Mouse (Mus musculus) midbrain, embryonic 14.5 days (tissue): ENCODE measurements around the gene Zfp839. TPM values are rescaled to one million over a fixed set of nuclear protein-coding genes. Genes with fewer than 3 reads are reported as not detected.
"Not testable (repeated sequence)": the region's sequence is repeated elsewhere in the genome, so short reads cannot be mapped to it uniquely, and the experiment has no call there.

Source experiments
- ATAC-seq: fragments of 200-750 bp; cut with Nextera tagmentation; 2 replicates; pipeline ENCODE4 v1.8.0; 2017; ENCODE audit warnings: moderate number of reproducible peaks, moderate library complexity; ENCODE audit not compliant: low FRiP score, low TSS enrichment
- DNase-seq: peaks from one replicate; pipeline ENCODE4 v3.0.0-alpha.2; 2015
- H3K27ac ChIP-seq: fragments of 300-500 bp; sonication (generic); replicated peaks from 2 replicates; pipeline ENCODE4 v1.5.1; 2014; ENCODE audit warnings: mild to moderate bottlenecking, low read depth, low read length, moderate library complexity
- H3K27me3 ChIP-seq: fragments of 300-500 bp; sonication (generic); 2 replicates; pipeline ENCODE4 v1.6.1; 2014; ENCODE audit warnings: low read length, control low read depth, mixed read lengths; ENCODE audit not compliant: control insufficient read depth, insufficient read depth
- H3K36me3 ChIP-seq: fragments of 300-500 bp; sonication (generic); 2 replicates; pipeline ENCODE4 v1.6.1; 2014; ENCODE audit warnings: low read length, control low read depth; ENCODE audit not compliant: control insufficient read depth, insufficient read depth
- H3K4me1 ChIP-seq: fragments of 300-500 bp; sonication (generic); 2 replicates; pipeline ENCODE4 v1.6.1; 2014; ENCODE audit warnings: mild to moderate bottlenecking, antibody characterized with exemption, low read length, control low read depth; ENCODE audit not compliant: control insufficient read depth, insufficient read depth
- H3K4me2 ChIP-seq: fragments of 300-500 bp; sonication (generic); 2 replicates; pipeline ENCODE4 v1.6.1; 2014; ENCODE audit warnings: mild to moderate bottlenecking, low read length, moderate library complexity
- H3K4me3 ChIP-seq: fragments of 300-500 bp; sonication (generic); replicated peaks from 2 replicates; pipeline ENCODE4 v1.5.1; 2014; ENCODE audit warnings: low read depth, low read length
- H3K9ac ChIP-seq: fragments of 300-500 bp; sonication (generic); replicated peaks from 2 replicates; pipeline ENCODE4 v1.6.1; 2014; ENCODE audit warnings: mild to moderate bottlenecking, low read length, moderate library complexity
- H3K9me3 ChIP-seq: fragments of 300-500 bp; sonication (generic); 2 replicates; pipeline ENCODE4 v1.6.1; 2016; ENCODE audit warnings: low read length, control low read depth, mixed read lengths; ENCODE audit not compliant: control insufficient read depth
- WGBS: fragments of 180-500 bp; shearing (Covaris S2); extraction: QIAGEN DNeasy Blood & Tissue Kit; methylation state at CpG from one replicate; pipeline ENCODE4 v1.1.7; 2014; 5-methylcytosine and 5-hydroxymethylcytosine counted together
- polyA plus RNA-seq: library from polyadenylated mRNA; unstranded; fragments of >200 nt; fragmentation: Nextera tagmentation; extraction: Ambion mirVana; gene quantifications from 2 replicates; pipeline ENCODE4 v1.2.1, GENCODE M21; 2014

Gene Zfp839
- polyA plus RNA-seq, 1 experiment from 2014 or later, result 3.1 TPM

DNA sequence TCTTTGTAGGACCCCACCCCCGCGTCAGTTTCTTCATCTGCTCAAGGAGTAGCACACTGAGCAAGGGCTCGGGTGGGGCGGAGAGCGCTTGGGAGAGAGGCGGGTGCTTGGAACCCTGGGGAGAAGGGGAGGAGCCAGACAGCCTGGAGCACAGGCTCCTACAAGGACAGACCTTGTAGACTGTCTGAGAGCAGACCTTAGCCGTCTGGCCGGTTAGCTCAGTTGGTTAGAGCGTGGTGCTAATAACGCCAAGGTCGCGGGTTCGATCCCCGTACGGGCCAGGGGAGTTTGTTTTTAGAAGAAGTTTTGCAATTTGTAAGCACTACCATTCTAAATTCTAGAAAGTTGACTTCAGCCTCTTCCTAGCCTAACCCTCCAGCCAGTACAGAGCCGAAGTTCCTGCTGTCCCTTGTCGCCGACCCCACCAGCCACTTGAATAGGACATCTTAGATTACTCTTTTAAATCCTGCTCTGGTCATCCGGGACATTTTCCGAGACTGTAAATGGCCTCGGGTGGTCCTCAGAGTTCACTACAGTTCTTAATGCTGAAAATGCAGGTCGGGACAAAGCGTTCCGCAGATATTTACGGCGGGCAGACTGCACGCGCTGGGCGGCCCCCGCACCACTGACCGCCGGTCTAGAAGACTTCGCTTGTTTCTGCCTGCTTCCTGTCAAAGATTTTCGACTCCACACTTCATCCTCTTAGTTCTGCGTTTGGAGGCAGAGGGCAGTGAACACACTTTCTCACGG is 4.7 kb upstream of the Zfp839 start:
- 1% methylated on average over 36 of the region's 36 CpGs for WGBS
- Histone ChIP-seq H3K9ac (peak overlapping the region; percentile 26; the same call in 1 of the 2 replicates), H3K36me3 (no peaks in the 10 kb centered on the region), H3K9me3 (no peaks in the 10 kb centered on the region), H3K4me3 (peak overlapping the region; percentile 35), H3K27me3 (peaks cover 26% of the 10 kb centered on the region), H3K27ac (no peak overlapping the region), H3K4me1 (peaks cover 5% of the 10 kb centered on the region; the same call in 1 of the 2 replicates), H3K4me2 (peak overlapping the region; percentile 53)
- DNase-seq (peak; percentile 83), ATAC-seq (peak; percentile 66)

DNA sequence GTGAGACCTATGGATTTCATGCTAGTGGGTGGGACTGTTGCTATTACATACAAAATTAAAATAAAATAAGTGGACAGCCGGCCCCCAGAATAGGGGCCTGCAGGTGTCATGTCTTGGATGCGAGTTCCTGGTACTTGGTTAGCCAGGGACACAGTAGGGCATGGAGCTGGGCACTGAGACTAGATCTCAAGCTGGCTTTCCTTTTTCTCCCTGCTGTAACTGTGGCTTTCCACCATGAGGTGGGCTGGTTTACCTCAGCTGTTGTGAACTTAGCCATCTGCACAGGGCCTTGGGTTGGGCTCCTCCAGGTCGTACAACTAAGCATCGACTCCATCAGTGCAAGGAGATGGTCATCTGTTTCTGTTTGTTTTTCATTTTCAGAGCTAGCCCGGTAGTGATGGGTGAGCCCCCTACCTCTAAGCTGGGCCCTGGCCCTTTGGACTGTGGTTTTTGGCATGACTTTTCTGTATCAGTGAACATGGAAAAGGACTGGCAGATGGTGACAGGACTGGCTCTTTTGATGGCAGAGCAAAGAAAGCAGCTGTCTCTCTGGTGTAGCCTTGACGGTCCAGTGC is 3.8 kb upstream of the Zfp839 start:
- Histone ChIP-seq H3K9me3 (no peaks in the 10 kb centered on the region), H3K27me3 (peaks cover 26% of the 10 kb centered on the region), H3K4me2 (peak overlapping the region; percentile 53), H3K4me1 (peaks cover 12% of the 10 kb centered on the region; the same call in 1 of the 2 replicates), H3K27ac (no peak overlapping the region), H3K9ac (peak overlapping the region; percentile 26), H3K4me3 (peak overlapping the region; percentile 35), H3K36me3 (no peaks in the 10 kb centered on the region)
- ATAC-seq (no peak), DNase-seq (no peak)
- WGBS, result 68% methylated on average over 6 of the region's 6 CpGs

DNA sequence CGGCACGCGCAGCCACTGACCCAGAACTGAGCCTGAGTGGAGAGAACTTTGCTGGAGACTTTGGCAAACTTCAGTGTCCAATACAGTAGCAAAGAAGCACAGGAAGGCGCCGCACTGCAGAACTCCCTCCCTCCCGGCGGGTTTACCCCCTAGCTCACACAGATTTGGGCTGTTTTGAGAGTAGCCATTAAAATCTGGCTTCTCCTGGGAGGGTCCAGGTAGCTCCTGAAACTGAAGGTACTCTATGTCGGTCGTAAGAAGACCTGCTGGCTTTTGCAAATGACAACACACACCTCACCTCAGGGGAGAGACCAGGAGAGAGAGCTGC is 840 bp downstream of the Zfp839 start:
- peak overlapping the region; percentile 90; the same call in 1 of the 2 replicates for H3K9ac ChIP-seq
- H3K27me3 ChIP-seq, result peaks cover 5% of the 10 kb centered on the region
- no peak overlapping the region for H3K27ac ChIP-seq
- H3K4me1 ChIP-seq, result peaks cover 12% of the 10 kb centered on the region; the same call in 1 of the 2 replicates
- peak overlapping the region; percentile 79 for H3K4me3 ChIP-seq
- 17% methylated on average over 9 of the region's 9 CpGs for WGBS
- DNase-seq, result no peak
- peaks cover 6% of the 10 kb centered on the region for H3K36me3 ChIP-seq
- H3K9me3 ChIP-seq, result no peaks in the 10 kb centered on the region
- peak overlapping the region; percentile 73 for H3K4me2 ChIP-seq
- no peak for ATAC-seq

DNA sequence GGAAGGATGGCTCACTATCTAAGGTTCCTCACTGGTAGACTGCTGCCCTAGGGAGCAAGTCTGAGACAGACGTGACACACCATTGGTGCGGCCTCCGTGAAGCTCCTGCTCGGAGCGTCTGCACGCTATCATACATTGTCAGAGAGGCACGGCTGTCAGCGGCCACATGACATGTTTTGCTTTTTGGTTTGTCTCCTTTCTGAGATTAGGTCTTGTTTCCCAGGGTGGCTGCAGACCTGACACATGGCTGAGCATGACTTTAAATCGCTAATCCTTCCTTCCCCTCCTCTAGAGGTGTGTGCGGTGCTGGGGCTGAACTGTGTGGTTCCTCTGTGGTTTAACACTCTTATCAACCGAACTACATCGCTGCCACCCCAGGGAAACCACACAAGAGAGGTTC is 1.4 kb downstream of the Zfp839 start:
- WGBS, result 82% methylated on average over 12 of the region's 12 CpGs
- Histone ChIP-seq H3K4me3 (no peak overlapping the region), H3K27ac (no peak overlapping the region), H3K4me1 (peaks cover 12% of the 10 kb centered on the region; the same call in 1 of the 2 replicates), H3K9ac (no peak overlapping the region; the same call in 1 of the 2 replicates), H3K4me2 (no peak overlapping the region; the same call in 1 of the 2 replicates), H3K9me3 (no peaks in the 10 kb centered on the region), H3K36me3 (peaks cover 11% of the 10 kb centered on the region), H3K27me3 (peaks cover under 1% of the 10 kb centered on the region; the same call in 1 of the 2 replicates)
- DNase-seq (no peak), ATAC-seq (no peak)

DNA sequence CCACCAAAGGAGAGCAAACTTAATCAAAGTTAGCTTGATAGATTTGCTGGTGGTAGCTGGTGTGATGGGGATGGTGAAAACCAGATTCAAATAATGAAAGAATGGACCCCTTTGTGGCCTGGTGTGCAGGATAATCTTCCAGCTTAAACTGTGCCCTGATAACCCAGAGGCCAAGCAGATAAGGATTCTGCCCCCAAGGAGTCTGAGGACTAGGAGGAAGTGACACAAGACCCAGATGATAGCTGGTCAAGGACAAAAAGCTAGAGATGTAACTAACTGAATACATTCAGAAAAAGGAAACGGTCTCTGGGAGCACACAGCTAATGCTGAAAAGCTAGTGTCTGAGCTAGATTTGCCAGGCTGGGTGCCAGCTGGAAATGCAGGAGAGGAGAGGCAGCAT is 1.9 kb downstream of the Zfp839 start:
- no peak overlapping the region for H3K4me2 ChIP-seq
- no peak overlapping the region for H3K4me3 ChIP-seq
- DNase-seq, result no peak
- 91% methylated on average over 1 of the region's 1 CpGs for WGBS
- H3K9me3 ChIP-seq, result no peaks in the 10 kb centered on the region
- no peaks in the 10 kb centered on the region for H3K27me3 ChIP-seq
- peaks cover 12% of the 10 kb centered on the region for H3K36me3 ChIP-seq
- H3K27ac ChIP-seq, result no peak overlapping the region
- peaks cover 12% of the 10 kb centered on the region; the same call in 1 of the 2 replicates for H3K4me1 ChIP-seq
- no peak for ATAC-seq
- H3K9ac ChIP-seq, result no peak overlapping the region

DNA sequence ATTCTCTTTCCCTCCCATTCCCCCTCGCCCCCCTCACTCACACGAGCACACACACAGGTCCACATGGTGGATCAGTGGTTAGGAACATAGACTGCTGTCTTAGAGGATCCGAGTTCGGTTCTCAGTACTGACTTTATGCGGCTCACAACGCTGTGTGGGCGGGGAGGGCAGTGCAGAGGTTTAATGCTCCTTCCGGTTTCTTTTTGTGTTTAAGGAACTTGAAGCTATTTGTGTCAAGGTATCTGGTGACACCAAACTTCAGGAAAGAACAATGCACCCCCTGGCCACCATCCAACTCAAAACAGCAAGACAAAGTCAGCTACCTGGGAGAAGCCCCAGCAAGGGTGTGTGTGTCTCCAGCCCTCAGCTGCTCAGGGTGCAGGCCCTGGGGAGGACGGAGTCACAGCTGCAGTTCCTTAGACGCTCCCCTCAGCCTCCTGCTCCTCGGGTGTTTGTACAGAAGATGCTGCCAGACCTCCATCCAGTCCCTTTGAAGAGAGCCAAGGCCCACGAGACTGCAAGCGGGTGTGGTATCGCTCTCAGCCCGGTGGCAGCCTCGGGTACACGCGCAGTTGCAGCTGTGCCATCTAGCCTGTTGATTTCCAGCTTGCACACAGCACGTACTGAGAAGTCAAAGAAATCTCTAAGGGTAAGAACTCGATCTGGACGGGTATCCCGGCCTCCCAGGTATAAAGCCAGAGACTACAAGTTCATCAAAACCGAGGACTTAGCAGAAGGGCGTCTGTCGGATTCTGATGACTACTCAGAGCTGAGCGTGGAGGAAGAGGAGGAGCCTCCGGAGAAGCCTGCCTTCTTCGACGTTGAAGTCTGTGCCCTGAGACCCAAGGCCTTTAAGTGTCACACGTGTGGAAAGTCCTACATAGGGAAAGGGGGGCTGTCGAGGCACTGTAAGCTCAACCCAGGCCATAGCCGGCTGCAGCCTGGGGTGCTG is 5.0 kb downstream of the Zfp839 start:
- Histone ChIP-seq H3K4me3 (no peak overlapping the region), H3K27ac (no peak overlapping the region), H3K9me3 (no peaks in the 10 kb centered on the region), H3K27me3 (no peaks in the 10 kb centered on the region), H3K9ac (no peak overlapping the region), H3K4me1 (0 out of 2 replicates have a peak, but pooled peaks cover 7% of the 10 kb centered on the region), H3K36me3 (peaks cover 12% of the 10 kb centered on the region), H3K4me2 (no peak overlapping the region)
- WGBS, result 89% methylated on average over 32 of the region's 32 CpGs
- DNase-seq (no peak), ATAC-seq (no peak)

DNA sequence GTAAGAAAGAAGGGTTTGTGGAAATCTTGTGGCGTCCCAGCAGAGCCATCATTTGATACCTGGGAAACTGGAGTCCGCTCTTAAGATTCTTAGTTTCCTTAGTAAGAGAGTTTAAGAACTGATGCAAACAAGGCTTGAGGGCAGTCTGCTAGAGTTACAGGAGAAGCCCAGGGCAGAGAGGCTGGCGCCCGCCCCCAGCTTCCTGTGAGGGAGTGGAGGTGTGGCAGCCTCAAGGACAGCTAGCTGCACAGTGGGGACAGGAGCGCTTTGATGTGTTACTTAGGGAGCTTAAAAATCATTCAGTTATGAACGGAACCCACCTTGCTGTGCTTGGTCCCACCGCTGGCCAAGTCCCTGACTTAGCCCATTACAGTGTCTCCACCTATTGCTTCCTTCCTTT is 7.1 kb downstream of the Zfp839 start:
- Histone ChIP-seq H3K4me1 (no peaks in the 10 kb centered on the region), H3K9me3 (no peaks in the 10 kb centered on the region), H3K9ac (no peak overlapping the region), H3K36me3 (peaks cover 14% of the 10 kb centered on the region), H3K27me3 (no peaks in the 10 kb centered on the region), H3K4me2 (no peak overlapping the region), H3K4me3 (no peak overlapping the region), H3K27ac (no peak overlapping the region)
- 94% methylated on average over 7 of the region's 7 CpGs for WGBS
- ATAC-seq (no peak), DNase-seq (no peak)

DNA sequence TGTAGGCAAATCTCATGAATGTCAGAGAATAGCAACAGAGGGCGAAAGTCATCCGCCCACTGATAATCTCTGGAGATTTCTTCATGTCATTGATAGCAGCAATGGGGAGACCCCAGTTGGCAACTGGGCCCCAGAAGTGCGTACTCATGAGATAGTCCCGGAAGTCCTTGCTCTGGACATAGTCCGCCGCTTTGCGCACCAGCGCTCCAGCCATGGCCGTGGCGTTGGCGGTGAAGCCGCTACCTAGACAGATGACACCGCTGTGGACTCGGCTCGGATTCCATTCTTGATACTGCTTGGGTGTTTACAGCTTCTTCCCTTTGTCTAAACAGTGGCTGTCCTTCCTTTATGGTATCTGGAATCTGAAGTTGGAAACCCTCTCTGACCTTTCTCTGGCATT is 8.6 kb downstream of the Zfp839 start:
- peaks cover 14% of the 10 kb centered on the region for H3K36me3 ChIP-seq
- not testable (repeated sequence) for H3K9me3 ChIP-seq, ATAC-seq, H3K4me2 ChIP-seq, H3K4me3 ChIP-seq, DNase-seq, H3K4me1 ChIP-seq, H3K27me3 ChIP-seq, H3K9ac ChIP-seq, H3K27ac ChIP-seq
- WGBS, result 97% methylated on average over 15 of the region's 15 CpGs
